17 mouse cellular contexts compared by ENCODE assay signal in genomic region chr4:134097015-134097608, GRCm38 (mm10). TPM values are rescaled to one million over a fixed set of nuclear protein-coding genes. Genes with fewer than 3 reads are reported as not detected.
DNase-seq lines count a peak whose midpoint lies in the region; ATAC-seq lines count a peak whose summit lies in the region.
"Had no signal": no experiment of that assay in that cellular context is flagged by ENCODE, and none has a peak within 500 bp of the region (broad histone marks: within the 10 kb centered on the region; RNA-seq: fewer than 3 reads in every experiment).

No protein-coding gene starts in this region.

- no peak for DNase-seq in liver
- DNase-seq in thymus, postnatal 0 days (ENCODE audit: low spot score) = peak; percentile 40
- DNase-seq in left cerebral cortex, adult 11 months (ENCODE audit: low spot score) = no peak
- DNase-seq in embryo, embryonic 10 days (ENCODE audit: low spot score) = no peak
- no peak for DNase-seq in kidney, adult 8-10 months
- DNase-seq: adrenal gland, postnatal 14 days; cerebellum, adult 9-11 months; gastrocnemius, postnatal 14 days; kidney, postnatal 4 days; retina, postnatal 1 day had no signal

- H3K27ac ChIP-seq in liver, embryonic 12.5 days = peak overlapping the region; percentile 7; the same call in 1 of the 2 replicates
- peak overlapping the region; percentile 95 for H3K27ac ChIP-seq in macrophage
- H3K27ac ChIP-seq: hindbrain, embryonic 14.5 days; limb, embryonic 12.5 days had no signal

- WGBS in liver, embryonic 12.5 days (ENCODE audit: insufficient replicate concordance) = 21% methylated on average over 5 of the region's 5 CpGs
- 2% methylated on average over 5 of the region's 5 CpGs for WGBS in macrophage (ENCODE audit: missing documents)

- H3K4me3 ChIP-seq in liver, embryonic 12.5 days = no peak overlapping the region
- no peak overlapping the region for H3K4me3 ChIP-seq in macrophage (ENCODE audit: inconsistent target)
- H3K4me3 ChIP-seq: erythroblast, embryonic 14.5 days; limb, embryonic 12.5 days had no signal

- no peaks in the 10 kb centered on the region for H3K9me3 ChIP-seq in liver, embryonic 12.5 days (replicated peaks)
- H3K9me3 ChIP-seq: G1E; limb, embryonic 12.5 days had no signal

- H3K4me2 ChIP-seq in liver, embryonic 12.5 days = no peak overlapping the region
- H3K4me2 ChIP-seq: hindbrain, embryonic 14.5 days; limb, embryonic 12.5 days had no signal

- peaks cover 10% of the 10 kb centered on the region for H3K4me1 ChIP-seq in liver, embryonic 12.5 days
- H3K4me1 ChIP-seq: limb, embryonic 12.5 days had no signal

- H3K27me3 ChIP-seq in liver, embryonic 12.5 days (replicated peaks) = no peaks in the 10 kb centered on the region
- H3K27me3 ChIP-seq: limb, embryonic 12.5 days had no signal

- no peaks in the 10 kb centered on the region for H3K36me3 ChIP-seq in liver, embryonic 12.5 days
- H3K36me3 ChIP-seq in macrophage (ENCODE audit: inconsistent target) = no peaks in the 10 kb centered on the region; the same call in 1 of the 2 replicates
- H3K36me3 ChIP-seq: G1E; limb, embryonic 12.5 days had no signal

- no peak overlapping the region for H3K9ac ChIP-seq in liver, embryonic 12.5 days
- H3K9ac ChIP-seq: hindbrain, embryonic 14.5 days; limb, embryonic 12.5 days had no signal

- H3K79me2 ChIP-seq in macrophage (ENCODE audit: inconsistent target) = peaks cover 25% of the 10 kb centered on the region

- no peak for ATAC-seq in liver, embryonic 12.5 days
- peak; percentile 62 for ATAC-seq in activated CD4-positive, CD25-positive, alpha-beta regulatory T cell, adult 4 months

RNA-seq across cellular contexts. Expression of gene Cd52, which starts 2.2 kb away (rescaled TPM):
- polyA plus RNA-seq in liver, embryonic 12.5 days (2016; fragmentation: Nextera tagmentation; extraction: Ambion mirVana) = 18.5 and 21.5 TPM in 2 replicates
- polyA plus RNA-seq in activated CD4-positive, CD25-positive, alpha-beta regulatory T cell, adult 4 months (2017; shearing (Covaris generic)) = 1,000 to 10,000 TPM; 3,607 to 4,442 TPM
- 100 to 1,000 TPM in 6 of 26 experiments, 10 to 100 TPM in 15, 1 to 10 TPM in 5; 6.1 to 152 (median 49.1) TPM for total RNA-seq in macrophage (2018; cell fraction: chromatin; rRNA removed)
- total RNA-seq in macrophage (2018; cell fraction: cytosol; rRNA removed) = 1,000 to 10,000 TPM in 13 of 26 experiments, 100 to 1,000 TPM in 13; 306 to 2,085 (median 961) TPM
- 100 to 1,000 TPM in 16 of 26 experiments, 10 to 100 TPM in 10; 26.5 to 781 (median 239) TPM for total RNA-seq in macrophage (2018; cell fraction: nucleus; rRNA removed)
- 559 to 720 TPM (median 599 TPM) in 3 replicates for polyA plus RNA-seq in macrophage (2018)
- polyA plus RNA-seq in thymus, postnatal 0 days (2015; fragmentation: Nextera tagmentation; extraction: Ambion mirVana) = 1,124 and 1,206 TPM in 2 replicates

RNA-seq across cellular contexts. Expression of gene Ubxn11, which starts 5.3 kb away (rescaled TPM):
- polyA plus RNA-seq in liver, embryonic 12.5 days (2016; fragmentation: Nextera tagmentation; extraction: Ambion mirVana) = 3.4 and 3.7 TPM in 2 replicates
- polyA plus RNA-seq in activated CD4-positive, CD25-positive, alpha-beta regulatory T cell, adult 4 months (2017; shearing (Covaris generic)) = 10 to 100 TPM; 33.7 to 34.2 TPM
- total RNA-seq in macrophage (2018; cell fraction: chromatin; rRNA removed) = 10 to 100 TPM in 25 of 26 experiments, 1 to 10 TPM in 1; 3.9 to 28.3 (median 19.3) TPM
- total RNA-seq in macrophage (2018; cell fraction: cytosol; rRNA removed) = 1 to 10 TPM in 16 of 26 experiments, under 1 TPM in 10; 0.44 to 2.6 (median 1.1) TPM
- 10 to 100 TPM in 8 of 26 experiments, 1 to 10 TPM in 18; 5.0 to 14.9 (median 8.9) TPM for total RNA-seq in macrophage (2018; cell fraction: nucleus; rRNA removed)
- 1.0 to 3.2 TPM (median 1.3 TPM) in 3 replicates for polyA plus RNA-seq in macrophage (2018)
- 15.1 and 15.2 TPM in 2 replicates for polyA plus RNA-seq in thymus, postnatal 0 days (2015; fragmentation: Nextera tagmentation; extraction: Ambion mirVana)

RNA-seq across cellular contexts. Expression of gene Sh3bgrl3, which starts 31.5 kb away (rescaled TPM):
- 187 and 205 TPM in 2 replicates for polyA plus RNA-seq in liver, embryonic 12.5 days (2016; fragmentation: Nextera tagmentation; extraction: Ambion mirVana)
- 1,000 to 10,000 TPM; 1,097 to 1,279 TPM for polyA plus RNA-seq in activated CD4-positive, CD25-positive, alpha-beta regulatory T cell, adult 4 months (2017; shearing (Covaris generic))
- 100 to 1,000 TPM in 1 of 26 experiments, 10 to 100 TPM in 25; 12.2 to 104 (median 43.8) TPM for total RNA-seq in macrophage (2018; cell fraction: chromatin; rRNA removed)
- 1,000 to 10,000 TPM in 13 of 26 experiments, 100 to 1,000 TPM in 13; 834 to 1,250 (median 980) TPM for total RNA-seq in macrophage (2018; cell fraction: cytosol; rRNA removed)
- total RNA-seq in macrophage (2018; cell fraction: nucleus; rRNA removed) = 100 to 1,000 TPM in 20 of 26 experiments, 10 to 100 TPM in 6; 36.3 to 257 (median 152) TPM
- 849 to 1,117 TPM (median 993 TPM) in 3 replicates for polyA plus RNA-seq in macrophage (2018)
- polyA plus RNA-seq in thymus, postnatal 0 days (2015; fragmentation: Nextera tagmentation; extraction: Ambion mirVana) = 1,143 and 1,161 TPM in 2 replicates

RNA-seq across cellular contexts. Expression of gene Crybg2, which starts 36.5 kb away (rescaled TPM):
- 0.71 and 0.82 TPM in 2 replicates for polyA plus RNA-seq in liver, embryonic 12.5 days (2016; fragmentation: Nextera tagmentation; extraction: Ambion mirVana)
- polyA plus RNA-seq in activated CD4-positive, CD25-positive, alpha-beta regulatory T cell, adult 4 months (2017; shearing (Covaris generic)) = 10 to 100 TPM; 15.7 to 20.2 TPM
- total RNA-seq in macrophage (2018; cell fraction: chromatin; rRNA removed) = not detected
- total RNA-seq in macrophage (2018; cell fraction: cytosol; rRNA removed) = not detected
- total RNA-seq in macrophage (2018; cell fraction: nucleus; rRNA removed) = not detected
- polyA plus RNA-seq in macrophage (2018) = not detected in 3 replicates
- 6.1 and 6.4 TPM in 2 replicates for polyA plus RNA-seq in thymus, postnatal 0 days (2015; fragmentation: Nextera tagmentation; extraction: Ambion mirVana)
- total RNA-seq: adrenal gland, postnatal 14 days; gastrocnemius, postnatal 14 days had no signal
- polyA plus RNA-seq: erythroblast, embryonic 14.5 days had no signal

RNA-seq across cellular contexts. Expression of gene Zfp683, which starts 43.5 kb away (rescaled TPM):
- polyA plus RNA-seq in liver, embryonic 12.5 days (2016; fragmentation: Nextera tagmentation; extraction: Ambion mirVana) = not detected in 2 replicates
- polyA plus RNA-seq in activated CD4-positive, CD25-positive, alpha-beta regulatory T cell, adult 4 months (2017; shearing (Covaris generic)) = under 1 TPM; 0.33 to 0.37 TPM
- total RNA-seq in macrophage (2018; cell fraction: chromatin; rRNA removed) = not detected
- not detected for total RNA-seq in macrophage (2018; cell fraction: cytosol; rRNA removed)
- total RNA-seq in macrophage (2018; cell fraction: nucleus; rRNA removed) = not detected
- not detected in 3 replicates for polyA plus RNA-seq in macrophage (2018)
- polyA plus RNA-seq in thymus, postnatal 0 days (2015; fragmentation: Nextera tagmentation; extraction: Ambion mirVana) = 0.57 and 0.60 TPM in 2 replicates
- total RNA-seq: adrenal gland, postnatal 14 days; G1E; gastrocnemius, postnatal 14 days had no signal
- polyA plus RNA-seq: erythroblast, embryonic 14.5 days; G1E; hindbrain, embryonic 14.5 days; limb, embryonic 12.5 days had no signal

Comparison
In these comparisons a context has a peak if more than half of its experiments do, and no peak if none do; other contexts are left out.
1. RNA of gene Cd52, which starts 2.2 kb away (polyA plus RNA-seq): 3,607 to 4,442 TPM in activated CD4-positive, CD25-positive, alpha-beta regulatory T cell, adult 4 months, 1,124 to 1,206 TPM in thymus, postnatal 0 days and 559 to 720 TPM in macrophage; 18.5 to 21.5 TPM in liver, embryonic 12.5 days; every median in the first group is over 10 times any median in the second.